14 mouse cellular contexts compared by ENCODE assay signal in the genomic region with DNA sequence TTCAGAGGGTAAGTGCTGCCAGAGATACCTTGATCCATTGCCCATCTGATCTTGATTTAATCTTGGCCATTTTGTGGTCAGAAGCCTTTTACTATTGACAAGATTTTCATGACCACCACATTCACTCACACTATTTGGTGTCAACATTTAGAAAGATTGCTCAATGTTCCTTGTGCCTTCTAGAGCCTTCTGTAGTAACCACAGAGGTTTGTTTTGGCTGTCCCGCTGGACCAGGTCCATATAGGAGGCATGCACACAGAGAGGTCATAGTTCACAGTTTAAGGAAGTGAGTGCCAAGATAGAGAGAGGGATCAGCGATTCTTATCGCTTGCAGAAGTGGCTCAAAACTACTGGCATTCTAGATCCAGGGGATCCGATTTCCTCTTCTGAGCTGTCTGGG. TPM values are rescaled to one million over a fixed set of nuclear protein-coding genes. Genes with fewer than 3 reads are reported as not detected.
A peak's percentile ranks its signal among the peaks of the same experiment; 100 is the strongest.
DNase-seq lines count a peak whose midpoint lies in the region; ATAC-seq lines count a peak whose summit lies in the region.
"Had no signal": no experiment of that assay in that cellular context is flagged by ENCODE, and none has a peak within 500 bp of the region (broad histone marks: within the 10 kb centered on the region; RNA-seq: fewer than 3 reads in every experiment).

No protein-coding gene starts in this region.

- H3K36me3 ChIP-seq in lung, embryonic 15.5 days, result no peaks in the 10 kb centered on the region
- H3K36me3 ChIP-seq in forebrain, embryonic 11.5 days (ENCODE audit: control insufficient read depth, insufficient read depth, low read length), result no peaks in the 10 kb centered on the region
- H3K36me3 ChIP-seq: heart, embryonic 15.5 days; limb, embryonic 13.5 days; midbrain, embryonic 15.5 days had no signal

- H3K27ac ChIP-seq in lung, embryonic 15.5 days, result no peak overlapping the region
- no peak overlapping the region for H3K27ac ChIP-seq in forebrain, embryonic 11.5 days (ENCODE audit: low read depth, low read length)
- H3K27ac ChIP-seq: heart, embryonic 15.5 days; limb, embryonic 13.5 days; midbrain, embryonic 15.5 days had no signal

- no peak overlapping the region for H3K9ac ChIP-seq in lung, embryonic 15.5 days
- no peak overlapping the region for H3K9ac ChIP-seq in forebrain, embryonic 11.5 days (ENCODE audit: low read length)
- H3K9ac ChIP-seq: heart, embryonic 15.5 days; limb, embryonic 13.5 days; midbrain, embryonic 15.5 days had no signal

- peak; percentile 50; the same call in 1 of the 2 replicates for ATAC-seq in lung, embryonic 15.5 days (ENCODE audit: borderline replicate concordance, extremely low read depth, low FRiP score, low TSS enrichment)
- ATAC-seq in forebrain, embryonic 11.5 days (replicated peaks; ENCODE audit: low FRiP score), result no peak
- ATAC-seq: midbrain, embryonic 15.5 days had no signal

- peak; percentile 10 to 20 for DNase-seq in adrenal gland, postnatal 36 days
- no peak for DNase-seq in adrenal gland, postnatal 10 days
- peak; percentile 68 to 79 for DNase-seq in lung, adult 18-20 months
- DNase-seq in lung, postnatal 10 days, result no peak
- peak; percentile 48 for DNase-seq in skeletal muscle tissue, adult 2 months (ENCODE audit: low read depth, low spot score)
- DNase-seq in testis, postnatal 10 days (ENCODE audit: low spot score), result no peak
- no peak for DNase-seq in forebrain, embryonic 11.5 days (ENCODE audit: low spot score)
- DNase-seq: adrenal gland, postnatal 25 days; cerebellum, adult 9-10 months; thymus, adult 18-20 months had no signal

- no peaks in the 10 kb centered on the region for H3K9me3 ChIP-seq in lung, embryonic 15.5 days
- H3K9me3 ChIP-seq in forebrain, embryonic 11.5 days (ENCODE audit: control insufficient read depth, low read length), result no peaks in the 10 kb centered on the region
- H3K9me3 ChIP-seq: heart, embryonic 15.5 days; limb, embryonic 13.5 days; midbrain, embryonic 15.5 days had no signal

- H3K4me2 ChIP-seq in lung, embryonic 15.5 days, result no peak overlapping the region
- no peak overlapping the region for H3K4me2 ChIP-seq in forebrain, embryonic 11.5 days (ENCODE audit: low read depth, low read length, severe bottlenecking)
- H3K4me2 ChIP-seq: heart, embryonic 15.5 days; limb, embryonic 13.5 days; midbrain, embryonic 15.5 days had no signal

- no peaks in the 10 kb centered on the region for H3K27me3 ChIP-seq in lung, embryonic 15.5 days
- H3K27me3 ChIP-seq in forebrain, embryonic 11.5 days (ENCODE audit: control insufficient read depth, insufficient read depth, low read length), result no peaks in the 10 kb centered on the region
- H3K27me3 ChIP-seq: heart, embryonic 15.5 days; limb, embryonic 13.5 days; midbrain, embryonic 15.5 days had no signal

- H3K4me1 ChIP-seq in lung, embryonic 15.5 days, result peaks cover 21% of the 10 kb centered on the region; the same call in 1 of the 2 replicates
- no peaks in the 10 kb centered on the region for H3K4me1 ChIP-seq in forebrain, embryonic 11.5 days (replicated peaks; ENCODE audit: control insufficient read depth, insufficient read depth, low read length)
- H3K4me1 ChIP-seq: limb, embryonic 13.5 days; midbrain, embryonic 15.5 days had no signal

- WGBS in lung, embryonic 15.5 days, result 23% methylated on average over 4 of the region's 4 CpGs
- WGBS in forebrain, embryonic 11.5 days, result 87% methylated on average over 4 of the region's 4 CpGs

- H3K4me3 ChIP-seq in lung, embryonic 15.5 days, result no peak overlapping the region
- H3K4me3 ChIP-seq in forebrain, embryonic 11.5 days (ENCODE audit: low read depth, low read length), result no peak overlapping the region
- H3K4me3 ChIP-seq: heart, embryonic 15.5 days; limb, embryonic 13.5 days; midbrain, embryonic 15.5 days had no signal

RNA-seq across cellular contexts. Expression of a gene that starts 48.7 kb away (rescaled TPM):
- 10 to 100 TPM; 24.2 to 55.3 TPM for total RNA-seq in adrenal gland, postnatal 36 days (2021)
- 10 to 100 TPM; 70.6 to 91.4 TPM for total RNA-seq in adrenal gland, postnatal 10 days (2021)
- polyA plus RNA-seq in lung, embryonic 15.5 days (2015; fragmentation: Nextera tagmentation; extraction: Ambion mirVana), result 33.4 and 35.4 TPM in 2 replicates
- 5.2 and 5.8 TPM in 2 replicates for polyA plus RNA-seq in forebrain, embryonic 11.5 days (2014; fragmentation: Nextera tagmentation; extraction: Ambion mirVana)

Comparison
In these comparisons a context has a peak if more than half of its experiments do, and no peak if none do; other contexts are left out.
1. DNase-seq: peak in adrenal gland, postnatal 36 days (2 of 2), lung, adult 18-20 months (2 of 2) and skeletal muscle tissue, adult 2 months (single experiment); none in adrenal gland, postnatal 10 days (single experiment), lung, postnatal 10 days (single experiment), testis, postnatal 10 days (single experiment) and forebrain, embryonic 11.5 days (single experiment).